11 mouse cellular contexts compared by ENCODE assay signal in genomic region chr4:136748842-136749392, GRCm38 (mm10).
DNase-seq lines count a peak whose midpoint lies in the region; ATAC-seq and TF ChIP-seq lines count a peak whose summit lies in the region.
"Had no signal": no experiment of that assay in that cellular context is flagged by ENCODE, and none has a peak within 500 bp of the region (broad histone marks: within the 10 kb centered on the region; RNA-seq: fewer than 3 reads in every experiment).

No protein-coding gene starts in this region.

- no peaks in the 10 kb centered on the region for H3K36me3 ChIP-seq in lung, embryonic 16.5 days (ENCODE audit: control insufficient read depth, insufficient read depth, low read length)
- H3K36me3 ChIP-seq in lung, postnatal 0 days (ENCODE audit: insufficient read depth, low read length), result no peaks in the 10 kb centered on the region
- H3K36me3 ChIP-seq in embryonic facial prominence, embryonic 12.5 days, result no peaks in the 10 kb centered on the region
- no peaks in the 10 kb centered on the region for H3K36me3 ChIP-seq in hindbrain, embryonic 11.5 days (ENCODE audit: control insufficient read depth, insufficient read depth, low read length)
- no peaks in the 10 kb centered on the region for H3K36me3 ChIP-seq in neural tube, embryonic 14.5 days (ENCODE audit: control insufficient read depth, insufficient read depth, low read length)
- H3K36me3 ChIP-seq: G1E had no signal

- H3K9me3 ChIP-seq in lung, embryonic 16.5 days (ENCODE audit: control insufficient read depth, low read length), result no peaks in the 10 kb centered on the region
- no peaks in the 10 kb centered on the region for H3K9me3 ChIP-seq in lung, postnatal 0 days (ENCODE audit: low read length)
- H3K9me3 ChIP-seq in embryonic facial prominence, embryonic 12.5 days, result no peaks in the 10 kb centered on the region
- no peaks in the 10 kb centered on the region for H3K9me3 ChIP-seq in hindbrain, embryonic 11.5 days (ENCODE audit: control insufficient read depth, low read length)
- no peaks in the 10 kb centered on the region for H3K9me3 ChIP-seq in neural tube, embryonic 14.5 days (ENCODE audit: control insufficient read depth, low read length)
- H3K9me3 ChIP-seq: G1E had no signal

- TF ChIP-seq CTCF in lung, postnatal 0 days (IDR thresholded peaks at IDR 0.05), result no peak

- no peak overlapping the region for H3K4me3 ChIP-seq in lung, embryonic 16.5 days (ENCODE audit: low read length)
- no peak overlapping the region for H3K4me3 ChIP-seq in lung, postnatal 0 days (ENCODE audit: low read depth, low read length)
- no peak overlapping the region for H3K4me3 ChIP-seq in embryonic facial prominence, embryonic 12.5 days
- H3K4me3 ChIP-seq in hindbrain, embryonic 11.5 days (ENCODE audit: low read depth, low read length), result no peak overlapping the region
- H3K4me3 ChIP-seq in neural tube, embryonic 14.5 days (ENCODE audit: low read depth, low read length), result no peak overlapping the region

- peak; percentile 21; the same call in 1 of the 2 replicates for ATAC-seq in lung, embryonic 16.5 days (ENCODE audit: low read depth)
- ATAC-seq in lung, postnatal 0 days, result no peak
- ATAC-seq in embryonic facial prominence, embryonic 12.5 days (ENCODE audit: insufficient number of reproducible peaks, insufficient read depth, low FRiP score, low TSS enrichment), result no peak
- ATAC-seq in hindbrain, embryonic 11.5 days (ENCODE audit: low FRiP score), result no peak
- ATAC-seq in neural tube, embryonic 14.5 days (ENCODE audit: low read depth), result no peak
- ATAC-seq: liver, postnatal 0 days had no signal

- no peak overlapping the region for H3K4me2 ChIP-seq in lung, embryonic 16.5 days (ENCODE audit: low read depth, low read length)
- no peak overlapping the region for H3K4me2 ChIP-seq in lung, postnatal 0 days (replicated peaks; ENCODE audit: low read depth, low read length)
- no peak overlapping the region for H3K4me2 ChIP-seq in embryonic facial prominence, embryonic 12.5 days (replicated peaks)
- H3K4me2 ChIP-seq in hindbrain, embryonic 11.5 days (replicated peaks; ENCODE audit: low read depth, low read length), result no peak overlapping the region
- H3K4me2 ChIP-seq in neural tube, embryonic 14.5 days (ENCODE audit: low read depth, low read length), result no peak overlapping the region

- 46% methylated on average over 7 of the region's 7 CpGs for WGBS in lung, embryonic 16.5 days
- 34% methylated on average over 7 of the region's 7 CpGs for WGBS in lung, postnatal 0 days
- WGBS in embryonic facial prominence, embryonic 12.5 days, result 31% methylated on average over 7 of the region's 7 CpGs
- 38% methylated on average over 7 of the region's 7 CpGs for WGBS in hindbrain, embryonic 11.5 days
- WGBS in neural tube, embryonic 14.5 days, result 46% methylated on average over 7 of the region's 7 CpGs

- H3K27me3 ChIP-seq in lung, embryonic 16.5 days (ENCODE audit: control insufficient read depth, insufficient read depth, low read depth, low read length), result no peaks in the 10 kb centered on the region
- H3K27me3 ChIP-seq in lung, postnatal 0 days (replicated peaks; ENCODE audit: insufficient read depth, low read length), result no peaks in the 10 kb centered on the region
- peaks cover 12% of the 10 kb centered on the region; the same call in 1 of the 2 replicates for H3K27me3 ChIP-seq in embryonic facial prominence, embryonic 12.5 days
- no peaks in the 10 kb centered on the region for H3K27me3 ChIP-seq in hindbrain, embryonic 11.5 days (ENCODE audit: control insufficient read depth, insufficient read depth, low read length)
- no peaks in the 10 kb centered on the region for H3K27me3 ChIP-seq in neural tube, embryonic 14.5 days (ENCODE audit: control insufficient read depth, insufficient read depth, low read length)

- H3K27ac ChIP-seq in lung, embryonic 16.5 days (ENCODE audit: low read length), result no peak overlapping the region
- H3K27ac ChIP-seq in lung, postnatal 0 days (ENCODE audit: low read length), result no peak overlapping the region
- H3K27ac ChIP-seq in embryonic facial prominence, embryonic 12.5 days, result peak overlapping the region; percentile 12; the same call in 1 of the 2 replicates
- H3K27ac ChIP-seq in hindbrain, embryonic 11.5 days (ENCODE audit: low read depth, low read length), result peak overlapping the region; percentile 99
- peak overlapping the region; percentile 76 for H3K27ac ChIP-seq in neural tube, embryonic 14.5 days (ENCODE audit: low read depth, low read length)

- H3K4me1 ChIP-seq in lung, embryonic 16.5 days (replicated peaks; ENCODE audit: control insufficient read depth, insufficient read depth, low read length), result peaks cover 16% of the 10 kb centered on the region; the same call in 1 of the 2 replicates
- H3K4me1 ChIP-seq in lung, postnatal 0 days (ENCODE audit: insufficient read depth, low read depth, low read length), result no peaks in the 10 kb centered on the region
- H3K4me1 ChIP-seq in embryonic facial prominence, embryonic 12.5 days, result peaks cover 35% of the 10 kb centered on the region
- peaks cover 50% of the 10 kb centered on the region for H3K4me1 ChIP-seq in hindbrain, embryonic 11.5 days (replicated peaks; ENCODE audit: control insufficient read depth, insufficient read depth, low read length)
- peaks cover 40% of the 10 kb centered on the region for H3K4me1 ChIP-seq in neural tube, embryonic 14.5 days (ENCODE audit: control insufficient read depth, insufficient read depth, low read length)

- no peak for DNase-seq in lung, postnatal 0 days (ENCODE audit: low spot score)
- DNase-seq in hindbrain, embryonic 11.5 days (ENCODE audit: low spot score), result peak; percentile 54
- DNase-seq in adipocyte (ENCODE audit: low spot score), result no peak
- DNase-seq in left cerebral cortex, postnatal 14 days (ENCODE audit: low spot score in 2 of 2), result no peak
- DNase-seq in spleen, adult 18-20 months, result no peak
- DNase-seq: kidney, postnatal 25 days; liver, postnatal 0 days had no signal

- intact Hi-C loops in left cerebral cortex, postnatal 14 days (cut with DNase I), result no loop called here

- no peak overlapping the region for H3K9ac ChIP-seq in lung, embryonic 16.5 days (ENCODE audit: low read length)
- H3K9ac ChIP-seq in lung, postnatal 0 days (replicated peaks; ENCODE audit: low read depth), result no peak overlapping the region
- no peak overlapping the region for H3K9ac ChIP-seq in embryonic facial prominence, embryonic 12.5 days
- no peak overlapping the region for H3K9ac ChIP-seq in hindbrain, embryonic 11.5 days (ENCODE audit: low read depth, low read length)
- no peak overlapping the region for H3K9ac ChIP-seq in neural tube, embryonic 14.5 days (replicated peaks; ENCODE audit: low read depth, low read length)
- H3K9ac ChIP-seq: liver, postnatal 0 days had no signal

- TF ChIP-seq EP300 in lung, postnatal 0 days (IDR thresholded peaks at IDR 0.05), result no peak

Comparison
In these comparisons a context has a peak if more than half of its experiments do, and no peak if none do; other contexts are left out.
1. H3K27ac ChIP-seq: peak in embryonic facial prominence, embryonic 12.5 days (single experiment), hindbrain, embryonic 11.5 days (single experiment) and neural tube, embryonic 14.5 days (single experiment); none in lung, embryonic 16.5 days (single experiment) and lung, postnatal 0 days (single experiment).